Mouse (Mus musculus) lung, postnatal 0 days (tissue): ENCODE results near the gene Acoxl. TPM values are rescaled to one million over a fixed set of nuclear protein-coding genes. Genes with fewer than 3 reads are reported as not detected.
"Not testable (repeated sequence)": the region's sequence is repeated elsewhere in the genome, so short reads cannot be mapped to it uniquely, and the experiment has no call there.

Experiments used
- ATAC-seq: fragments of 200-750 bp; cut with Nextera tagmentation; 2 replicates; pipeline ENCODE4 v1.8.0; 2017; ENCODE audit warnings: moderate library complexity
- DNase-seq: peaks from one replicate; pipeline ENCODE4 v3.0.0-alpha.2; 2016; ENCODE audit warnings: low spot score
- H3K27ac ChIP-seq: fragments of 300-500 bp; sonication (generic); 2 replicates; pipeline ENCODE4 v1.5.1; 2014; ENCODE audit warnings: antibody characterized with exemption, mild to moderate bottlenecking, low read length, mixed read lengths
- H3K27me3 ChIP-seq: fragments of 300-500 bp; sonication (generic); replicated peaks from 2 replicates; pipeline ENCODE4 v1.6.1; 2014; ENCODE audit warnings: low read length, mixed read lengths; ENCODE audit not compliant: insufficient read depth
- H3K36me3 ChIP-seq: fragments of 300-500 bp; sonication (generic); 2 replicates; pipeline ENCODE4 v1.6.1; 2014; ENCODE audit warnings: low read length, mixed read lengths; ENCODE audit not compliant: insufficient read depth
- H3K4me1 ChIP-seq: fragments of 300-500 bp; sonication (generic); 2 replicates; pipeline ENCODE4 v1.6.1; 2014; ENCODE audit warnings: antibody characterized with exemption, low read depth, low read length, mixed read lengths; ENCODE audit not compliant: insufficient read depth
- H3K4me2 ChIP-seq: fragments of 300-500 bp; sonication (generic); replicated peaks from 2 replicates; pipeline ENCODE4 v1.6.1; 2014; ENCODE audit warnings: low read depth, mild to moderate bottlenecking, low read length, moderate library complexity, mixed read lengths
- H3K4me3 ChIP-seq: fragments of 300-500 bp; sonication (generic); 2 replicates; pipeline ENCODE4 v1.5.1; 2014; ENCODE audit warnings: low read depth, low read length
- H3K9ac ChIP-seq: fragments of 300-500 bp; sonication (generic); replicated peaks from 2 replicates; pipeline ENCODE4 v1.6.1; 2014; ENCODE audit warnings: low read depth, mild to moderate bottlenecking
- H3K9me3 ChIP-seq: fragments of 300-500 bp; sonication (generic); 2 replicates; pipeline ENCODE4 v1.6.1; 2016; ENCODE audit warnings: low read length, mixed read lengths
- CTCF ChIP-seq: IDR thresholded peaks from 2 replicates; pipeline ENCODE4 v1.5.1; 2016; ENCODE audit warnings: antibody characterized with exemption, mild to moderate bottlenecking
- EP300 ChIP-seq: IDR thresholded peaks from 2 replicates; pipeline ENCODE4 v1.6.1; 2016; ENCODE audit warnings: antibody characterized with exemption, mild to moderate bottlenecking, control low read depth
- WGBS: fragments of 180-500 bp; shearing (Covaris S2); extraction: QIAGEN DNeasy Blood & Tissue Kit; methylation state at CpG from one replicate; pipeline ENCODE4 v1.1.7; 2014; 5-methylcytosine and 5-hydroxymethylcytosine counted together
- polyA plus RNA-seq: library from polyadenylated mRNA; unstranded; fragments of >200 nt; fragmentation: Nextera tagmentation; extraction: Ambion mirVana; gene quantifications from 2 replicates; pipeline ENCODE4 v1.2.1, GENCODE M21; 2015

Gene Acoxl
- polyA plus RNA-seq, 1 experiment from 2014 or later = 17.0 TPM

DNA sequence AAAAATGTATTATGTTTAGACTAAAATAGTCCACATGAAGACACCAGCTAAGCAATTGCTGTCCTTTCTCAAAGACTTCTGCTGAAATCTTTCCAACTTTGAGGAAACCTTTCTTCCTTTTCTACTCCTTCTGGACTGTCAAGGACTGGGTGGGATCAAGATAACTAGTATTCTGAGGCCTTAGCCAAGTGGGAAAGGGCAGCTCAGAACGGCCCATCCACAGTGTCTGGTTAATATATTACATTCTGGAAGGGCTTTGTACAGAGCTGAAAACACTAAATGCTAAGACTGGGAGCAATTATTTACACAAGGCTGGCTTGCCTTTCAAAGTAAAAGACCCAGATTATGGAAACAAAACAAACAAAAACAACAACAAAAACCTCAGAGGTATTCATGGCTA lies 256.6 kb downstream of the Acoxl start:
- Histone ChIP-seq H3K9ac (no peak overlapping the region), H3K9me3 (no peaks in the 10 kb centered on the region), H3K4me2 (no peak overlapping the region), H3K36me3 (no peaks in the 10 kb centered on the region), H3K4me3 (no peak overlapping the region), H3K27ac (no peak overlapping the region), H3K4me1 (no peaks in the 10 kb centered on the region), H3K27me3 (no peaks in the 10 kb centered on the region)
- no peak for DNase-seq
- 25% methylated on average over 1 of the region's 1 CpGs for WGBS
- no peak for ATAC-seq
- no peak for TF ChIP-seq CTCF
- no peak for TF ChIP-seq EP300

DNA sequence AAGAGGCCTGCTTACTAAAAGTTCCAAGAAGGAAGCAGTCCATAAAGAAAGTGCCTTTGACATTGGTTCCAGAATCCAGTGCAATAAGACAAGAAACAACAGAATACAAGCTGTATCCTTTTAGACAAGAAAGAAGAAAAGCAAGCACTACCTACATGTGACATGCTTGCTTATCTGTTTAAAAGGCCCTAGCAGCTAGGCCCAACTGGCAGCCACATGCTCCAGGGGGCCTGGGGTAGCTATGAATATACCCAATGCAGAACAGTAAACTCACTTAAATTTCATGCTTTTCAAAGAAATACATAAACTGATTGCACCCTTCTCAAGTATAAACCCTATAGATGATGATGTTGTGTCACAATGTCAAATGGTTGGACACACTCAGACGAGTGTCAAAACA lies 257.4 kb downstream of the Acoxl start:
- Histone ChIP-seq H3K4me2 (no peak overlapping the region), H3K36me3 (no peaks in the 10 kb centered on the region), H3K9me3 (no peaks in the 10 kb centered on the region), H3K27me3 (no peaks in the 10 kb centered on the region), H3K4me3 (no peak overlapping the region), H3K9ac (no peak overlapping the region), H3K4me1 (no peaks in the 10 kb centered on the region), H3K27ac (no peak overlapping the region)
- WGBS = 86% methylated on average over 1 of the region's 1 CpGs
- no peak for DNase-seq
- TF ChIP-seq EP300 (no peak), CTCF (no peak)
- no peak for ATAC-seq

DNA sequence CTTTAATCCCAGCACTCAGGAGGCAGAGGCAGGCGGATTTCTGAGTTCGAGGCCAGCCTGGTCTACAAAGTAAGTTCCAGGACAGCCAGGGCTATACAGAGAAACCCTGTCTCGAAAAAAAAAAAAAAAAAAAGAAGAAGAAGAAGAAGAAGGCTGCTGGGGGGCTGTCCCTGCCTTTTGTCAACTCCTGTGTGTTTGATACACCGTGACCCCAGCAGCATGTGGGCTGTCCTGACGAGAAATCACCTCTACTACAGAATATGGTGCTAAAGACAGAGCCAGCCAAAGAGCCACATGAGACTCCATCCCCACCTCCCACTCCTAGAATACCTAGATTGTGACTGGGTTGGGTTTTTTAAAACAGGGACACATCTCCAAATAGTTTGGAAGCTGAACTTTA lies 259.4 kb downstream of the Acoxl start:
- H3K27ac ChIP-seq, H3K27me3 ChIP-seq, H3K36me3 ChIP-seq, H3K4me2 ChIP-seq, H3K4me1 ChIP-seq, H3K9me3 ChIP-seq, H3K9ac ChIP-seq, DNase-seq, H3K4me3 ChIP-seq, ATAC-seq: not testable (repeated sequence)
- WGBS = 90% methylated on average over 3 of the region's 5 CpGs

DNA sequence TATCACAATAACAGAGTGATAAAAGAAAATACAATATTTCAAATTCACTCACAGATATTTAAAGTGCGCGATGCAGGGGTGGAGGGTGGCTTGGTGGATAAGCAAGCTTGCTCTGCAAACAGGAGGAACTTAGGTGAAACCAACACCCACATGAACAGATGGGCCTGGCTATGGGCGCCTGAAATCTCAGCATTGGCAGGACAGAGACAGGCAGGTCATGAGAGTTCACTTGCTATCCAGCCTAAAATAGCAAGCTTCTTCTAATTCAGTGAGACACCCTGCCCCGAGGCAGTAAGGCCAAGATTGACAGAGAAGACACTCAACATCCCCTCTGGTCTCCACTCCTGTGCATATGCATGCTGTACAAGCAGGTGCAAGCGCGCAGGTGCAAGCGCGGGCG lies 263.4 kb downstream of the Acoxl start:
- Histone ChIP-seq H3K4me1 (no peaks in the 10 kb centered on the region), H3K9ac (no peak overlapping the region), H3K9me3 (no peaks in the 10 kb centered on the region), H3K27ac (no peak overlapping the region), H3K36me3 (no peaks in the 10 kb centered on the region), H3K27me3 (no peaks in the 10 kb centered on the region), H3K4me3 (no peak overlapping the region), H3K4me2 (no peak overlapping the region)
- no peak for ATAC-seq
- DNase-seq = no peak
- 92% methylated on average over 9 of the region's 9 CpGs for WGBS
- TF ChIP-seq CTCF (no peak), EP300 (no peak)

- no peak for DNase-seq
- Histone ChIP-seq H3K9me3 (no peaks in the 10 kb centered on the region), H3K27ac (no peak overlapping the region), H3K4me3 (no peak overlapping the region), H3K4me1 (no peaks in the 10 kb centered on the region), H3K4me2 (no peak overlapping the region), H3K27me3 (no peaks in the 10 kb centered on the region), H3K36me3 (no peaks in the 10 kb centered on the region), H3K9ac (no peak overlapping the region)
- no peak for TF ChIP-seq CTCF
- TF ChIP-seq EP300 = no peak
- WGBS = 49% methylated on average over 5 of the region's 5 CpGs
- no peak for ATAC-seq
These were observed 266.1 kb downstream of the Acoxl start for GRCm38 (mm10) chr2:128104815-128105214.

DNA sequence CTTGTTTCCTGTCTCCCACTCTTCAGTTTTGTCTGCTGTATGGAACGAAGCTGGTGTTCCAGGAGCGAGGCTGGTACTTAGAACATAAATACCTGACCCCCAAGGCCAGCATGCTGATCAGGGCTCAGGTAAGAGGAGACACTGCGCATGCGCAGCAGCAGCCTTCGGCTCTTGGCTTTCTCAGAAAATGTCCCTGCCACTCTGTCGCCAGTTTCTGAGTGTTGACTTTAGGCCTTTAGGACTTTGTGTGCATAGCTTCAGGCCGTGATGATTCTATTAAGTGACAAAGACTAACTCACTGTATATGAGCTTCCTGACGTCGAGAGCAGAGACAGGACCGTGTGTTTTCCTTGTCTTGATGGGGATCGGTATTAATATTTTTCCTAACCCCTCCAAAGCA lies 267.0 kb downstream of the Acoxl start:
- H3K27me3 ChIP-seq = no peaks in the 10 kb centered on the region
- no peaks in the 10 kb centered on the region for H3K9me3 ChIP-seq
- H3K4me1 ChIP-seq = no peaks in the 10 kb centered on the region
- H3K9ac ChIP-seq = no peak overlapping the region
- 50% methylated on average over 11 of the region's 11 CpGs for WGBS
- peak overlapping the region; percentile 8; the same call in 1 of the 2 replicates for H3K4me3 ChIP-seq
- ATAC-seq (peak; percentile 23; the same call in 1 of the 2 replicates), DNase-seq (peak; percentile 82)
- H3K4me2 ChIP-seq = peak overlapping the region; percentile 30
- no peak overlapping the region for H3K27ac ChIP-seq
- no peaks in the 10 kb centered on the region for H3K36me3 ChIP-seq
- TF ChIP-seq EP300 (0 out of 2 replicates have a peak, but pooled peaks have one; percentile 10), CTCF (no peak)

DNA sequence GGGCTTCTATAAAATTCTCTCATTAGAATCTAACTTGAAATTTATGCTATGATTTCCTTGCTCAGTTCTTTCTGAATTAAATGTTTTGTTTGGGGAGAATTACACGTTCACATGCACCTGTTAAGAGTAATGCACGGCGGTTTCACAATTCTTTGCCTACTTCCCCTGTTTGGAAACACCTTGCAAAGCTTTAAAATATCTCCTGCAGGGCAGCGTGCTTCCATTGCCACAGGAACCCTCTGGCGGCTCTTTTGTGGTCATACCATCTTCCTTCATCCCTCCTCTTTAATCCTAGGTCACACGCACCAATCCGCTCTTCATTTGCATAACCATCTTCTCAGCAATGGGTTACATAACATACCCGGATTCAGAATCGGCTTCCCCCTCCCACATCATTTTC lies 272.9 kb downstream of the Acoxl start:
- Histone ChIP-seq H3K9me3 (no peaks in the 10 kb centered on the region), H3K27me3 (no peaks in the 10 kb centered on the region), H3K9ac (no peak overlapping the region), H3K27ac (no peak overlapping the region), H3K36me3 (no peaks in the 10 kb centered on the region), H3K4me2 (no peak overlapping the region), H3K4me3 (no peak overlapping the region), H3K4me1 (no peaks in the 10 kb centered on the region)
- TF ChIP-seq EP300 = no peak
- TF ChIP-seq CTCF = no peak
- 69% methylated on average over 9 of the region's 9 CpGs for WGBS
- no peak for ATAC-seq
- DNase-seq = no peak
